Mouse (Mus musculus): Measurements from ENCODE around the gene Tmem42. TPM values are rescaled to one million over a fixed set of nuclear protein-coding genes. Genes with fewer than 3 reads are reported as not detected.
A peak's percentile ranks its signal among the peaks of the same experiment; 100 is the strongest.

Tmem42 gene
- polyA plus RNA-seq (2012; rRNA removed), result 7.1 and 7.6 TPM in 2 replicates

GRCm38 (mm10) chr9:123020995-123021631 is at the start of gene Tmem42:
Gene Tmem42 (plus strand): TSS chr9:123021326.
- peaks cover 2% of the 10 kb centered on the region; the same call in 1 of the 2 replicates for H3K36me3 ChIP-seq (ENCODE audit: control insufficient read depth, insufficient read depth, low read length)
- peak within 1 kb of the TSS; percentile 74 for H3K4me3 ChIP-seq (ENCODE audit: low read depth, low read length)
- no peaks in the 10 kb centered on the region for H3K27me3 ChIP-seq (ENCODE audit: control insufficient read depth, insufficient read depth, low read length)
- under 1% methylated on average over 60 of the region's 69 CpGs for WGBS
- H3K4me1 ChIP-seq (ENCODE audit: control insufficient read depth, insufficient read depth, insufficient read length, low read length), result peaks cover 4% of the 10 kb centered on the region; the same call in 1 of the 2 replicates
- peak; percentile 52; the same call in 1 of the 2 replicates for TF ChIP-seq POLR2A (IDR thresholded peaks at IDR 0.05; ENCODE audit: low read depth, low read length)
- peak; percentile 18; the same call in 1 of the 2 replicates for TF ChIP-seq CTCF (IDR thresholded peaks at IDR 0.05; ENCODE audit: extremely low read depth, insufficient read length, insufficient replicate concordance, low read depth, low read length)
- H3K27ac ChIP-seq (ENCODE audit: insufficient read depth, low read depth, low read length), result peak within 1 kb of the TSS; percentile 82

- Histone ChIP-seq H3K36me3 (ENCODE audit: control insufficient read depth, insufficient read depth, low read length) (peaks cover 13% of the 10 kb centered on the region), H3K4me3 (ENCODE audit: low read depth, low read length) (no peak overlapping the region), H3K27ac (ENCODE audit: insufficient read depth, low read depth, low read length) (no peak overlapping the region), H3K27me3 (ENCODE audit: control insufficient read depth, insufficient read depth, low read length) (no peaks in the 10 kb centered on the region), H3K4me1 (ENCODE audit: control insufficient read depth, insufficient read depth, insufficient read length, low read length) (no peaks in the 10 kb centered on the region)
- 88% methylated on average over 10 of the region's 10 CpGs for WGBS
- TF ChIP-seq POLR2A (IDR thresholded peaks at IDR 0.05; ENCODE audit: low read depth, low read length), result no peak
- TF ChIP-seq CTCF (IDR thresholded peaks at IDR 0.05; ENCODE audit: extremely low read depth, insufficient read length, insufficient replicate concordance, low read depth, low read length), result no peak
Measured at GRCm38 (mm10) chr9:122998406-122999192, 22.5 kb upstream of the Tmem42 start.

GRCm38 (mm10) chr9:122999193-122999586 is 21.9 kb upstream of the Tmem42 start:
- Histone ChIP-seq H3K27me3 (ENCODE audit: control insufficient read depth, insufficient read depth, low read length) (no peaks in the 10 kb centered on the region), H3K4me3 (ENCODE audit: low read depth, low read length) (no peak overlapping the region), H3K36me3 (ENCODE audit: control insufficient read depth, insufficient read depth, low read length) (peaks cover 16% of the 10 kb centered on the region), H3K4me1 (ENCODE audit: control insufficient read depth, insufficient read depth, insufficient read length, low read length) (no peaks in the 10 kb centered on the region), H3K27ac (ENCODE audit: insufficient read depth, low read depth, low read length) (no peak overlapping the region)
- TF ChIP-seq CTCF (IDR thresholded peaks at IDR 0.05; ENCODE audit: extremely low read depth, insufficient read length, insufficient replicate concordance, low read depth, low read length) (no peak), POLR2A (IDR thresholded peaks at IDR 0.05; ENCODE audit: low read depth, low read length) (no peak)
- 91% methylated on average over 4 of the region's 4 CpGs for WGBS

- 100% methylated on average over 2 of the region's 2 CpGs for WGBS
- Histone ChIP-seq H3K27ac (ENCODE audit: insufficient read depth, low read depth, low read length) (no peak overlapping the region), H3K4me1 (ENCODE audit: control insufficient read depth, insufficient read depth, insufficient read length, low read length) (no peaks in the 10 kb centered on the region), H3K4me3 (ENCODE audit: low read depth, low read length) (no peak overlapping the region), H3K27me3 (ENCODE audit: control insufficient read depth, insufficient read depth, low read length) (no peaks in the 10 kb centered on the region), H3K36me3 (ENCODE audit: control insufficient read depth, insufficient read depth, low read length) (peaks cover 18% of the 10 kb centered on the region)
- TF ChIP-seq CTCF (IDR thresholded peaks at IDR 0.05; ENCODE audit: extremely low read depth, insufficient read length, insufficient replicate concordance, low read depth, low read length) (no peak), POLR2A (IDR thresholded peaks at IDR 0.05; ENCODE audit: low read depth, low read length) (no peak)
Measured at GRCm38 (mm10) chr9:123004718-123005117, 16.4 kb upstream of the Tmem42 start.

- H3K27me3 ChIP-seq (ENCODE audit: control insufficient read depth, insufficient read depth, low read length), result no peaks in the 10 kb centered on the region
- no peaks in the 10 kb centered on the region for H3K4me1 ChIP-seq (ENCODE audit: control insufficient read depth, insufficient read depth, insufficient read length, low read length)
- no peak overlapping the region for H3K27ac ChIP-seq (ENCODE audit: insufficient read depth, low read depth, low read length)
- no peak overlapping the region for H3K4me3 ChIP-seq (ENCODE audit: low read depth, low read length)
- TF ChIP-seq CTCF (IDR thresholded peaks at IDR 0.05; ENCODE audit: extremely low read depth, insufficient read length, insufficient replicate concordance, low read depth, low read length) (peak; percentile 15; the same call in 1 of the 2 replicates), POLR2A (IDR thresholded peaks at IDR 0.05; ENCODE audit: low read depth, low read length) (no peak)
- peaks cover 23% of the 10 kb centered on the region for H3K36me3 ChIP-seq (ENCODE audit: control insufficient read depth, insufficient read depth, low read length)
- 76% methylated on average over 6 of the region's 6 CpGs for WGBS
Measured at GRCm38 (mm10) chr9:123006071-123006470, 15.1 kb upstream of the Tmem42 start.

- Histone ChIP-seq H3K36me3 (ENCODE audit: control insufficient read depth, insufficient read depth, low read length) (no peaks in the 10 kb centered on the region; the same call in 1 of the 2 replicates), H3K27ac (ENCODE audit: insufficient read depth, low read depth, low read length) (no peak overlapping the region), H3K27me3 (ENCODE audit: control insufficient read depth, insufficient read depth, low read length) (no peaks in the 10 kb centered on the region), H3K4me3 (ENCODE audit: low read depth, low read length) (peak overlapping the region; percentile 68), H3K4me1 (ENCODE audit: control insufficient read depth, insufficient read depth, insufficient read length, low read length) (peaks cover 4% of the 10 kb centered on the region; the same call in 1 of the 2 replicates)
- TF ChIP-seq CTCF (IDR thresholded peaks at IDR 0.05; ENCODE audit: extremely low read depth, insufficient read length, insufficient replicate concordance, low read depth, low read length) (no peak), POLR2A (IDR thresholded peaks at IDR 0.05; ENCODE audit: low read depth, low read length) (no peak)
- WGBS, result 27% methylated on average over 19 of the region's 24 CpGs
Measured at GRCm38 (mm10) chr9:123021636-123022379, 682 bp downstream of the Tmem42 start.
